23 mouse cellular contexts compared by ENCODE assay signal in the genomic region with DNA sequence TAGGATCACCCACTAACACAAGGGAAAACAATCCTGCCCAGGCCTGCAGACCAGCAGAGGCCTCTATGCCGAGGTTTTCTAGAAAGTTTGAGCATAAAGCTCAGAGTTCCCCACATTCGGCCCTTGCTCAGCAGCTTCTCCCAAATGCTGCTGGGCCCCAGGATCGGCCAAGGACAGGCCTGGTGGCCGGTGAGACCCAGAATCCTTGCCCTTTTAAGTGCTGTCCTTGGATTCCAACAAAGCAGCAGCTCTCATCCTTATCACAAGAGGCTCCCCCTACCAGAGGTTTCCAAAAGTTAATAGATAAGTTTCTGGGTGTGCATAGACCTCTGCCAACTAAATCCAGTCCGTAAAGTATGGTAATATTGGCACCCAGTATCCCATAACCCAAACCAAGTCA. TPM values are rescaled to one million over a fixed set of nuclear protein-coding genes. Genes with fewer than 3 reads are reported as not detected.
"Had no signal": no experiment of that assay in that cellular context is flagged by ENCODE, and none has a peak within 500 bp of the region (broad histone marks: within the 10 kb centered on the region; RNA-seq: fewer than 3 reads in every experiment).

No protein-coding gene starts in this region.

- H3K27me3 ChIP-seq: limb, embryonic 12.5 days; limb, embryonic 15.5 days had no signal

- H3K4me1 ChIP-seq: limb, embryonic 12.5 days; limb, embryonic 15.5 days had no signal

- H3K4me2 ChIP-seq: limb, embryonic 12.5 days; limb, embryonic 15.5 days; liver, embryonic 11.5 days; lung, embryonic 14.5 days; midbrain, embryonic 11.5 days had no signal

- H3K4me3 ChIP-seq: limb, embryonic 12.5 days; limb, embryonic 15.5 days had no signal

- H3K9ac ChIP-seq: limb, embryonic 12.5 days; limb, embryonic 15.5 days; liver, embryonic 14.5 days; liver, postnatal 0 days; lung, embryonic 14.5 days had no signal

- DNase-seq: kidney, postnatal 14 days; kidney, postnatal 4 days; left cerebral cortex, postnatal 4 days; liver, postnatal 0 days; lung, embryonic 14.5 days; lung, postnatal 10 days; lung, postnatal 36 days; midbrain, embryonic 14.5 days; thymus, adult 18-20 months; thymus, postnatal 36 days had no signal

- H3K27ac ChIP-seq: limb, embryonic 15.5 days; liver, embryonic 14.5 days had no signal

- H3K9me3 ChIP-seq: limb, embryonic 12.5 days; limb, embryonic 15.5 days had no signal

- ATAC-seq: liver, postnatal 0 days had no signal

RNA-seq across cellular contexts. Expression of gene 1700022I11Rik, which starts 4.5 kb away (rescaled TPM):
- total RNA-seq: layer of hippocampus, adult 18-20 months; layer of hippocampus, postnatal 14 days; left cerebral cortex, adult 8-10 months; left cerebral cortex, postnatal 14 days; left cerebral cortex, postnatal 4 days; midbrain, postnatal 0 days had no signal
- polyA plus RNA-seq: liver, postnatal 0 days; small intestine, adult 2 months; spleen, adult 2 months; urinary bladder, adult 2 months had no signal
